Mouse (Mus musculus): ENCODE measurements around the gene Ctdspl. TPM values are rescaled to one million over a fixed set of nuclear protein-coding genes. Genes with fewer than 3 reads are reported as not detected.

The Ctdspl gene
- polyA plus RNA-seq, 3 experiments from 2014 or later = 1.0 to 1.3 (median 1.3) TPM

Other genes with a start within 250 kb of the Ctdspl start
- gene Vill, start 126.3 kb downstream of the Ctdspl start, polyA plus RNA-seq (2017; shearing (Covaris generic)) = 10 to 100 TPM; 17.6 to 20.9 (median 17.8) TPM
- gene Plcd1, start 167.0 kb downstream of the Ctdspl start, polyA plus RNA-seq (2017; shearing (Covaris generic)) = 1 to 10 TPM in 2 of 3 experiments, under 1 TPM in 1; 0.34 to 1.9 (median 1.8) TPM
- under 1 TPM in 2 of 3 experiments, not detected in 1; 0.15 to 0.34 TPM for gene Dlec1, start 176.0 kb downstream of the Ctdspl start, polyA plus RNA-seq (2017; shearing (Covaris generic))
- gene Acaa1b, start 230.6 kb downstream of the Ctdspl start, polyA plus RNA-seq (2017; shearing (Covaris generic)) = not detected
- not detected for gene Gm47289, start 232.7 kb downstream of the Ctdspl start, polyA plus RNA-seq (2017; shearing (Covaris generic))